Mouse (Mus musculus) MEL (cell line): ENCODE results near the gene Fign. TPM values are rescaled to one million over a fixed set of nuclear protein-coding genes. Genes with fewer than 3 reads are reported as not detected.

Experiments used
- DNase-seq: peaks from one replicate; pipeline ENCODE4 v3.0.0; 2011; ENCODE audit warnings: low read depth, low spot score
- H3K27ac ChIP-seq: 2 replicates; pipeline ENCODE4 v1.5.1; 2012; ENCODE audit warnings: low read depth, mild to moderate bottlenecking, control low read depth, low read length, moderate library complexity; ENCODE audit not compliant: control insufficient read depth
- H3K27me3 ChIP-seq, 2 experiments: fragments of 150-350 bp in 1 of 2; sonication (generic) in 1 of 2; 2 replicates each; pipeline ENCODE4 v1.6.1; 2012; ENCODE audit warnings: low read length in 2 of 2, mild to moderate bottlenecking in 2 of 2, improper control_type of control experiment in 1 of 2, moderate library complexity in 1 of 2; ENCODE audit not compliant: insufficient read depth in 2 of 2, control insufficient read depth in 1 of 2
- H3K36me3 ChIP-seq, 2 experiments: 2 replicates each; pipeline ENCODE4 v1.6.1; 2012 to 2014; ENCODE audit warnings: low read length in 2 of 2, improper control_type of control experiment in 1 of 2, inconsistent platforms in 1 of 2, mild to moderate bottlenecking in 1 of 2; ENCODE audit not compliant: insufficient read depth in 2 of 2, control insufficient read depth in 1 of 2
- H3K4me1 ChIP-seq, 2 experiments: fragments of 150-350 bp in 1 of 2; sonication (generic) in 1 of 2; 2 replicates each; pipeline ENCODE4 v1.6.1; 2012; ENCODE audit warnings: low read length in 2 of 2, improper control_type of control experiment in 1 of 2, mild to moderate bottlenecking in 1 of 2; ENCODE audit not compliant: insufficient read depth in 2 of 2, control insufficient read depth in 1 of 2
- H3K4me3 ChIP-seq, 2 experiments: fragments of 150-350 bp in 1 of 2; sonication (generic) in 1 of 2; 2 replicates each; pipeline ENCODE4 v1.5.1; 2012; ENCODE audit warnings: low read depth in 2 of 2, low read length in 2 of 2, mild to moderate bottlenecking in 2 of 2, moderate library complexity in 2 of 2, control low read depth in 1 of 2, improper control_type of control experiment in 1 of 2; ENCODE audit not compliant: control insufficient read depth in 1 of 2, insufficient read depth in 1 of 2
- H3K79me2 ChIP-seq: 2 replicates; pipeline ENCODE4 v1.6.1; 2012; ENCODE audit warnings: mild to moderate bottlenecking, low read length, moderate library complexity; ENCODE audit not compliant: control insufficient read depth, poor library complexity, insufficient read depth
- H3K9ac ChIP-seq: 2 replicates; pipeline ENCODE4 v1.6.1; 2012; ENCODE audit warnings: low read depth, mild to moderate bottlenecking, control low read depth, low read length, moderate library complexity; ENCODE audit not compliant: control insufficient read depth, poor library complexity, severe bottlenecking
- H3K9me3 ChIP-seq: fragments of 150-350 bp; sonication (generic); replicated peaks from 2 replicates; pipeline ENCODE4 v1.6.1; 2012; ENCODE audit warnings: mild to moderate bottlenecking, low read length, improper control_type of control experiment, moderate library complexity; ENCODE audit not compliant: insufficient read depth
- BHLHE40 ChIP-seq: IDR thresholded peaks from 2 replicates; pipeline ENCODE4 v1.6.1; 2012; ENCODE audit warnings: low read depth, mild to moderate bottlenecking, inconsistent platforms, low read length, improper control_type of control experiment, borderline replicate concordance
- CHD2 ChIP-seq: IDR thresholded peaks from 2 replicates; pipeline ENCODE4 v1.6.1; 2011; ENCODE audit warnings: low read length, improper control_type of control experiment
- CTCF ChIP-seq, 3 experiments: IDR thresholded peaks in 2 of 3; conservative IDR thresholded peaks in 1 of 3; 2 replicates each; pipeline ENCODE4 v1.5.1; 2011 to 2012; ENCODE audit warnings: low read length in 3 of 3, low read depth in 2 of 3, mild to moderate bottlenecking in 2 of 3, improper control_type of control experiment in 1 of 3, inconsistent platforms in 1 of 3, mixed read lengths in 1 of 3, moderate library complexity in 1 of 3; ENCODE audit not compliant: control insufficient read depth in 1 of 3, insufficient read depth in 1 of 3, poor library complexity in 1 of 3, severe bottlenecking in 1 of 3
- E2F4 ChIP-seq: IDR thresholded peaks from 2 replicates; pipeline ENCODE4 v1.6.1; 2011; ENCODE audit warnings: low read depth, low read length, improper control_type of control experiment, borderline replicate concordance
- ELF1 ChIP-seq: IDR thresholded peaks from 2 replicates; pipeline ENCODE4 v1.6.1; 2014; ENCODE audit warnings: low read depth, mild to moderate bottlenecking, inconsistent platforms, low read length, improper control_type of control experiment, moderate library complexity
- EP300 ChIP-seq, 2 experiments: IDR thresholded peaks; 2 replicates each; pipeline ENCODE4 v1.6.1; 2011; ENCODE audit warnings: improper control_type of control experiment in 2 of 2, low read length in 2 of 2, low read depth in 1 of 2, mild to moderate bottlenecking in 1 of 2
- GABPA ChIP-seq: IDR thresholded peaks from 2 replicates; pipeline ENCODE4 v1.6.1; 2012; ENCODE audit warnings: low read depth, mild to moderate bottlenecking, inconsistent platforms, low read length, improper control_type of control experiment, moderate library complexity
- JUND ChIP-seq: IDR thresholded peaks from 2 replicates; pipeline ENCODE4 v1.6.1; 2011; ENCODE audit warnings: low read depth, mild to moderate bottlenecking, improper control_type of control experiment, low read length
- MAZ ChIP-seq: IDR thresholded peaks from 2 replicates; pipeline ENCODE4 v1.6.1; 2012; ENCODE audit warnings: low read depth, mild to moderate bottlenecking, inconsistent platforms, low read length, improper control_type of control experiment
- MYB ChIP-seq: IDR thresholded peaks from 2 replicates; pipeline ENCODE4 v1.6.1; 2011; ENCODE audit warnings: mild to moderate bottlenecking, low read depth, low read length, improper control_type of control experiment
- NELFE ChIP-seq: IDR thresholded peaks from 2 replicates; pipeline ENCODE4 v1.6.1; 2011; ENCODE audit warnings: low read depth, low read length, improper control_type of control experiment
- NRF1 ChIP-seq: IDR thresholded peaks from 2 replicates; pipeline ENCODE4 v1.6.1; 2014; ENCODE audit warnings: low read depth, mild to moderate bottlenecking, inconsistent platforms, low read length, improper control_type of control experiment, moderate library complexity; ENCODE audit not compliant: poor library complexity, insufficient read depth, severe bottlenecking
- POLR2AphosphoS5 ChIP-seq: IDR thresholded peaks from 2 replicates; pipeline ENCODE4 v1.6.1; 2012; ENCODE audit warnings: low read depth, borderline replicate concordance, mild to moderate bottlenecking, inconsistent platforms, low read length, moderate library complexity, mixed read lengths
- RAD21 ChIP-seq: IDR thresholded peaks from 2 replicates; pipeline ENCODE4 v1.6.1; 2011; ENCODE audit warnings: mild to moderate bottlenecking, low read depth, low read length, improper control_type of control experiment
- SIN3A ChIP-seq: IDR thresholded peaks from 2 replicates; pipeline ENCODE4 v1.6.1; 2012; ENCODE audit warnings: low read length, improper control_type of control experiment, inconsistent platforms
- TAL1 ChIP-seq: IDR thresholded peaks from 2 replicates; pipeline ENCODE4 v1.6.1; 2012; ENCODE audit warnings: mild to moderate bottlenecking, inconsistent platforms, low read length, moderate library complexity, mixed read lengths
- UBTF ChIP-seq: IDR thresholded peaks from 2 replicates; pipeline ENCODE4 v1.6.1; 2012; ENCODE audit warnings: low read depth, mild to moderate bottlenecking, inconsistent platforms, low read length, improper control_type of control experiment, moderate library complexity, borderline replicate concordance; ENCODE audit not compliant: insufficient read depth
- USF2 ChIP-seq, 2 experiments: IDR thresholded peaks; 2 replicates each; pipeline ENCODE4 v1.6.1; 2011 to 2012; ENCODE audit warnings: improper control_type of control experiment in 2 of 2, low read length in 2 of 2, borderline replicate concordance in 1 of 2, inconsistent platforms in 1 of 2, low read depth in 1 of 2, mild to moderate bottlenecking in 1 of 2; ENCODE audit not compliant: insufficient read depth in 1 of 2
- ZNF384 ChIP-seq: IDR thresholded peaks from 2 replicates; pipeline ENCODE4 v1.6.1; 2012; ENCODE audit warnings: low read depth, mild to moderate bottlenecking, inconsistent platforms, low read length, improper control_type of control experiment
- polyA plus RNA-seq, 2 experiments: library from polyadenylated mRNA; stranded (reverse) in 1 of 2; unstranded in 1 of 2; fragments of >175 nt in 1 of 2; fragments of >200 nt in 1 of 2; gene quantifications; 2 replicates each; pipeline versions ENCODE4 v1.2.1 to v1.2.4; 2012; ENCODE audit warnings: low replicate concordance in 2 of 2, low read depth in 1 of 2; ENCODE audit not compliant: insufficient read length in 2 of 2, insufficient read depth in 1 of 2, missing spikeins in 1 of 2
- total RNA-seq: library from RNA; depleted of rRNA; stranded (reverse); fragments of 300-350 nt; gene quantifications from 2 replicates; pipeline ENCODE4 v1.2.3, GENCODE M21; 2012; rRNA removed

The Fign gene
- total RNA-seq (not detected in 2 replicates), polyA plus RNA-seq (not detected)

DNA sequence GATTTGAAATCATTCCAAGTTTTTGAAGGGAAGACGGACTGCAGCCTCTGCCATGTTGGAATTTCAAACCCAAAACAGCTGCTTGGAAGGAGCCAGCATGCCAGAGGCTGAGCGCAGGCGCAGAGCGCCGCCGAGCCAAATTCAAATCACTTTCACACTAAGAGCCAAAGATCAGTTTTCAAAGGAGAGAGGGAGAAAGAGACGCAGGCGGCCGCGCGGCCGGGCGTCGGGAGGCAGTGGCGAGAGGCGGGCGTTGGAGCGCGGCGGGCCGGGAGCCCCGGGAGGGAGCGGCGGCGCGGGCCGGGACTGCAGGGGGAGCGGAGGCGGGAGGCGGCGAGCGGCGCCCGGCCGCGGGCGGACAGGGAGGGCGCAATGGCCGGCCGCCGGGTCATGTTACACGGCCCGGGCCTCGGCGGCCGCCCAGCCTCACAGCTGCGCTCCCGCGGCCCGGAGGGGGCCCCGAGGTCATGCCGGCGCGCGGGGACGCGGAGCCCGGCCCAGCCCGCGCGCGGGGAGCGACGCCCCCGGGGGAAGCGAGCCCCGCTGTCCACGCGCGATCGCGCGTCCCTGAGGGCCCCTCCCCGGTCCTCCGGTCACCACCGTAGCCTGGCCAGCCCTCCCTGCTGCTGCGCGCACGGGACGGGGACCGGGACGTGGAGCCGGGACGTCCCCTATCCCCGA is at the start of gene Fign:
Gene Fign, minus strand, starts transcription at position 102 of the 681 bp plus-strand sequence.
- Histone ChIP-seq H3K4me3 (no peak within 1 kb of the TSS), H3K9me3 (no peaks in the 10 kb centered on the region), H3K4me1 (no peaks in the 10 kb centered on the region), H3K79me2 (no peaks in the 10 kb centered on the region), H3K27me3 (no peaks in the 10 kb centered on the region), H3K36me3 (no peaks in the 10 kb centered on the region), H3K27ac (no peak within 1 kb of the TSS), H3K9ac (no peak within 1 kb of the TSS)
- TF ChIP-seq CTCF (IDR thresholded peaks at IDR 0.05 in 2 of 3, conservative IDR thresholded peaks at IDR 0.05 in 1 of 3; ENCODE audit: control insufficient read depth in 1 of 3, insufficient read depth in 1 of 3, low read depth in 2 of 3, low read length in 3 of 3, poor library complexity in 1 of 3, severe bottlenecking in 1 of 3) (no peak), GABPA (no peak)
- DNase-seq: no peak

DNA sequence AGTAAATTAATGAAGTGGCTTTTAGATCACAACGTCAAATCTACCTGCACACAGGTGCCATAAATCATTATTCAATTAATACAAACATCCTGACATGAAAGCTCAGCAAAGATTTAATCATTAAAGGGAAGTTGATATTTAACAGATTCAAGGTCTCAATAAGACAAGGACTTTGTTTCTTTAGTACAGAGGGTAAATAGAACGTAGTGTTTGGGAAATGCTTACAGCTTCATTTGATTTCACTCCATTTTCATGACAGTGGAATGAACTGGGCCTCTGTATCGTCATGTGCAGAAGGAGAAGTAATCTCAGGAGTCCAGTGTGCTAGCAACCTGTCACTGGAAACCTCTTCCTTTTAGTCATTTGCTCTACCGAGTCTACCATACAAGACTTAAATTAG is 35.8 kb upstream of the Fign start:
- no peaks in the 10 kb centered on the region for H3K79me2 ChIP-seq
- no peaks in the 10 kb centered on the region for H3K4me1 ChIP-seq
- no peaks in the 10 kb centered on the region for H3K36me3 ChIP-seq
- H3K27me3 ChIP-seq: no peaks in the 10 kb centered on the region
- TF ChIP-seq NELFE (no peak), MYB (no peak), POLR2AphosphoS5 (no peak), CHD2 (no peak), ZNF384 (no peak), RAD21 (no peak), MAZ (no peak), JUND (no peak), UBTF (no peak), EP300 (IDR thresholded peaks at IDR 0.05; ENCODE audit: low read depth in 1 of 2, low read length in 2 of 2) (no peak), SIN3A (no peak), E2F4 (no peak), NRF1 (no peak), GABPA (no peak), ELF1 (no peak), TAL1 (no peak), BHLHE40 (no peak), CTCF (IDR thresholded peaks at IDR 0.05 in 2 of 3, conservative IDR thresholded peaks at IDR 0.05 in 1 of 3; ENCODE audit: control insufficient read depth in 1 of 3, insufficient read depth in 1 of 3, low read depth in 2 of 3, low read length in 3 of 3, poor library complexity in 1 of 3, severe bottlenecking in 1 of 3) (no peak), USF2 (IDR thresholded peaks at IDR 0.05; ENCODE audit: borderline replicate concordance in 1 of 2, insufficient read depth in 1 of 2, low read depth in 1 of 2, low read length in 2 of 2) (no peak)
- H3K4me3 ChIP-seq: no peak overlapping the region
- DNase-seq: no peak
- H3K9ac ChIP-seq: no peak overlapping the region
- no peaks in the 10 kb centered on the region for H3K9me3 ChIP-seq
- no peak overlapping the region for H3K27ac ChIP-seq
